Comparison of ENCODE assay signal across 8 mouse cellular contexts in genomic region chr17:51831702-51832420, GRCm38 (mm10). TPM values are rescaled to one million over a fixed set of nuclear protein-coding genes. Genes with fewer than 3 reads are reported as not detected.
DNase-seq lines count a peak whose midpoint lies in the region; ATAC-seq and TF ChIP-seq lines count a peak whose summit lies in the region.

No protein-coding gene starts in this region.

- TF ChIP-seq EP300 in liver, embryonic 14.5 days (IDR thresholded peaks at IDR 0.05; ENCODE audit: low read depth): no peak

- H3K4me2 ChIP-seq in hindbrain, embryonic 13.5 days: peak overlapping the region; percentile 99
- peak overlapping the region; percentile 62 for H3K4me2 ChIP-seq in liver, embryonic 14.5 days (ENCODE audit: low read depth)

- peaks cover 24% of the 10 kb centered on the region for H3K4me1 ChIP-seq in hindbrain, embryonic 13.5 days (replicated peaks)
- no peaks in the 10 kb centered on the region for H3K4me1 ChIP-seq in liver, embryonic 14.5 days (replicated peaks; ENCODE audit: control insufficient read depth in 2 of 2, insufficient read depth in 2 of 2, low read length in 1 of 2)

- under 1% methylated on average over 55 of the region's 57 CpGs for WGBS in hindbrain, embryonic 13.5 days
- WGBS in liver, embryonic 14.5 days (ENCODE audit: insufficient replicate concordance): under 1% methylated on average over 57 of the region's 57 CpGs

- H3K27ac ChIP-seq in hindbrain, embryonic 13.5 days: peak overlapping the region; percentile 35
- no peak overlapping the region for H3K27ac ChIP-seq in liver, embryonic 14.5 days

- H3K4me3 ChIP-seq in hindbrain, embryonic 13.5 days: peak overlapping the region; percentile 73
- H3K4me3 ChIP-seq in liver, embryonic 14.5 days (ENCODE audit: insufficient read depth in 1 of 2, low read depth in 2 of 2, low read length in 2 of 2): peak overlapping the region; percentile 54 to 58

- H3K9ac ChIP-seq in hindbrain, embryonic 13.5 days: peak overlapping the region; percentile 83
- no peak overlapping the region for H3K9ac ChIP-seq in liver, embryonic 14.5 days (replicated peaks)

- peaks cover 49% of the 10 kb centered on the region for H3K27me3 ChIP-seq in hindbrain, embryonic 13.5 days
- peaks cover 45% of the 10 kb centered on the region for H3K27me3 ChIP-seq in liver, embryonic 14.5 days (ENCODE audit: control insufficient read depth, insufficient read depth, low read length)

- no peak for TF ChIP-seq CTCF in liver, embryonic 14.5 days (IDR thresholded peaks at IDR 0.05; ENCODE audit: low read depth)

- ATAC-seq in hindbrain, embryonic 13.5 days (ENCODE audit: low FRiP score): 0 out of 2 replicates have a peak, but pooled peaks have one; percentile 14
- no peak for ATAC-seq in liver, embryonic 14.5 days (ENCODE audit: insufficient read depth)

- DNase-seq in kidney, adult 18-20 months: peak; percentile 15
- no peak for DNase-seq in kidney, adult 8-10 months
- DNase-seq in Muller cell, postnatal 12 days (ENCODE audit: inconsistent ontology term): peak; percentile 36
- peak; percentile 51 for DNase-seq in embryo, embryonic 9.5 days (ENCODE audit: extremely low spot score)
- no peak for DNase-seq in liver, embryonic 14.5 days (ENCODE audit: low read depth in 3 of 3, low spot score in 3 of 3)
- peak; percentile 41 to 50 for DNase-seq in spleen, postnatal 10 days (ENCODE audit: low spot score in 2 of 2)
- no peak for DNase-seq in right cerebral cortex, postnatal 36 days (ENCODE audit: low spot score in 2 of 2)

- H3K36me3 ChIP-seq in hindbrain, embryonic 13.5 days: no peaks in the 10 kb centered on the region
- H3K36me3 ChIP-seq in liver, embryonic 14.5 days (replicated peaks; ENCODE audit: control insufficient read depth, insufficient read depth, low read depth): no peaks in the 10 kb centered on the region

- H3K9me3 ChIP-seq in hindbrain, embryonic 13.5 days: no peaks in the 10 kb centered on the region
- no peaks in the 10 kb centered on the region for H3K9me3 ChIP-seq in liver, embryonic 14.5 days (ENCODE audit: control insufficient read depth, low read length)

RNA-seq across cellular contexts. Expression of gene Satb1, which starts 1.2 kb away (rescaled TPM):
- 31.4 and 32.1 TPM in 2 replicates for polyA plus RNA-seq in hindbrain, embryonic 13.5 days (2015; fragmentation: Nextera tagmentation; extraction: Ambion mirVana)
- 0.68 and 0.96 TPM in 2 replicates for polyA plus RNA-seq in liver, embryonic 14.5 days (2012; rRNA removed)
- polyA plus RNA-seq in liver, embryonic 14.5 days (2014; fragmentation: Nextera tagmentation; extraction: Ambion mirVana): 0.74 and 1.2 TPM in 2 replicates

Comparison
In these comparisons a context has a peak if more than half of its experiments do, and no peak if none do; other contexts are left out.
1. DNase-seq: peak in kidney, adult 18-20 months (single experiment), Muller cell, postnatal 12 days (single experiment), embryo, embryonic 9.5 days (single experiment) and spleen, postnatal 10 days (2 of 2); none in kidney, adult 8-10 months (0 of 2), liver, embryonic 14.5 days (0 of 3) and right cerebral cortex, postnatal 36 days (0 of 2).
2. RNA of gene Satb1, which starts 1.2 kb away (polyA plus RNA-seq): 31.4 to 32.1 TPM in hindbrain, embryonic 13.5 days; 0.68 to 1.2 TPM in liver, embryonic 14.5 days; every median in the first group is over 10 times any median in the second.